Mouse (Mus musculus) right cerebral cortex, postnatal 25 days (tissue): ENCODE results near the gene Plekhs1.

Source experiments
- DNase-seq: peaks from one replicate; pipeline ENCODE4 v3.0.0; 2022

Plekhs1 gene

DNA sequence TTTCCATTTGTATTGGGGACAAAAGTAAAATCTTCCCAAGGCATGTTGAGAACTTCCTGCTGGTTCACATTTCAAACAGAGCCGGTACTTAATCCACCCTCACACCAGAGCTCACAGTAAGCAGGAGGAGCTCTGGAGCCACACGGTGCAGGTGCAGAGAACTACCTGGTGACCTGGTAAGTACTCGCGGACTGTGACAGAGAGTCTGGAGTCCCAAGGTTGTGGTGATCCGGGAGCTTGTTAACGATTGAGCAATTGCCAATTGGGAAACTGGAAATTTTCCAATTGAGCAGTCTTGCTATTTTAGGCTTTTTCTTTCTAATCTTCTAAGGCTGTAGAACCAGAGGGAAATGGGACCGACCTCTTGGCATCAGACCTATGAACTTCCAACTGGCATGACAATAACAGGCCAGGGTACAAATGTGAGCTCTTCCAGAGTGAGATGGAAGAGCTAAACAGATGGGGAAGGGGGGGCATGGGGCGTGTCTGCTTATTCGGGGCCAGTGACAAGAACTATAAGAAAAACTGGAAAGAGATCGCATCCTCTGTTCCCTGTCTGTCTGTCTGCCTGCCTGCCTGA, at the start of gene Plekhs1:
Gene Plekhs1 (plus strand): TSS at position 119 of the 580 bp plus-strand sequence.
- no peak for DNase-seq

GRCm38 (mm10) chr19:56418404-56418803, 43.0 kb upstream of the Plekhs1 start:
- DNase-seq: no peak

GRCm38 (mm10) chr19:56419452-56419851, 42.0 kb upstream of the Plekhs1 start:
- DNase-seq: no peak

- DNase-seq: no peak
These were observed 41.1 kb upstream of the Plekhs1 start for GRCm38 (mm10) chr19:56420345-56420744.

GRCm38 (mm10) chr19:56422476-56423338, 38.7 kb upstream of the Plekhs1 start:
- peak; percentile 92 for DNase-seq

GRCm38 (mm10) chr19:56423370-56423769, 38.1 kb upstream of the Plekhs1 start:
- no peak for DNase-seq

DNA sequence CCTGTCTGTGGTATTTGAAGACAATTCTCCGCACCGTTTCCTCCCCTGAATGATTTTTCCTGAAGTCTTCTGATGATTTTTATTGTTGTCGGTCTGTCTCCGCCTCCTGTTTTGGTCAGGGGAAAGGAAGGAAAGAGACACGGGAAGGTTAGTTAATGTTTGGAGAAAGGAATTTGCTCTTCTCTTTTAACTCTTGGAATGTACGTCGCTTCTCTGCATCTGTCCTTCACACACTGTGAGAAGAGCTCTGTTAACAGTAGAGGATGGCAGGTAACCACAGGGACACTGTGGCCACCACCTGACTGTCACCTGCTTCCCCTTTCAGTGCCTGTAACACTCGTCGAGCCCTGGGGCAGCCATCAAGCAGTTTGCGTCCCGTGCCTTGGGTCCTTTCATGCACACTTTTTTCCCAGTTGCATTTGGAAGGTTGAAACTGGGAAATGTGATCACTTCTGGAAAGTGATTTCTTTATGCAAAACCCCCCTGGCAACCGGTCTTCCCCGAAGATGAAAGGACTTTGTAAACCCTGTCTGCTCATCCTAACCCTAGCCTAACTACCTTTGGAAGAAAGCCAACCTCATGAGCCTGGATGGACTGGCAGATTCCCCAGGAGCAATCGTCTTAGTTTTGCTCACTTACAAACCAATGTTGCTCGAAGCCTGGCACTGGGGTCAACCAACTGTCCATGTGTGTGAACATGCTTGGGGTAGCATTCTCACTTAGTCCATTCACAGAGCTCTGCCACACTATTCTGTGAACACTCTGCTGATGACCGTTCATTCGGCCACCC, 36.6 kb upstream of the Plekhs1 start:
- DNase-seq: no peak

DNA sequence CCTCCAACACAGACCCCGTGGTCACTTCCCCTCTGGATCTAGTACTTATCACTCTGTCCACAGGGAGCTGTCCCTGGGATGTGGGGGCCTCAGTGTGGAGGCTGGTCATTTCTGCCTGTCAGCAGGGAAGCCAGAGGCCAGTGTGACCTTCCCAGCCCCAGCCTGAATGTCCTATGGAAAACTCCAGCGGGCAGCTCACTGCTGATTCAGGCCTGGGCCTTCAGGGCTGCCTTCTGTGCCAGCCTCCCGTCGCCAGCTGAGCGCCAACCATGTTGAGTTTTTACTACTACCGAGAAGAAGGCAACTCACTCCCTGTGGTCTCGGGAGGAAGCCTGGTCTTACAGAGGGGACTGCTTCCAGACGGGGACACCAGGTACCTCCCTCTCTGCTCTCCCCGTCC, 35.9 kb upstream of the Plekhs1 start:
- DNase-seq: no peak

- no peak for DNase-seq
These were observed 31.1 kb upstream of the Plekhs1 start for GRCm38 (mm10) chr19:56430369-56430768.

DNA sequence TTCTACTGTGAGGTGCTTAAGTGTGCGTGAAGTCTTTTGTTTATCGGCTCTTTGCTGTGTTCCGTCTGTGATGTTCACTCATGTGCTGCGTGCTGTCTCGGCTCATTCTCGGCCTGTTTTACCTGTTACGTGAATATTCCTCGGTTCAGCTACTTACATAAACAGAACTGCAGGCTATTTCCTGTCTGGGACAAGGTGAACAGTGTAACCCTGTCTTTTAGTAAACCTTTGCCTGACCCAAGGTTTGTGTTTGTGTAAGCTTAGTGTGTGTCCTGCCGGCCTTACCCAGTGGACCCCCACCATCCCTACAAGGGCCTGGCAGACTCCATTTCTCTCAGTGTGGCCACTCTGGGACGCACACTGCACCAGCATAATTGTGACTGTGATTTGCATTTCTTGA, 28.7 kb upstream of the Plekhs1 start:
- DNase-seq: no peak

GRCm38 (mm10) chr19:56433581-56433980, 27.9 kb upstream of the Plekhs1 start:
- no peak for DNase-seq

DNA sequence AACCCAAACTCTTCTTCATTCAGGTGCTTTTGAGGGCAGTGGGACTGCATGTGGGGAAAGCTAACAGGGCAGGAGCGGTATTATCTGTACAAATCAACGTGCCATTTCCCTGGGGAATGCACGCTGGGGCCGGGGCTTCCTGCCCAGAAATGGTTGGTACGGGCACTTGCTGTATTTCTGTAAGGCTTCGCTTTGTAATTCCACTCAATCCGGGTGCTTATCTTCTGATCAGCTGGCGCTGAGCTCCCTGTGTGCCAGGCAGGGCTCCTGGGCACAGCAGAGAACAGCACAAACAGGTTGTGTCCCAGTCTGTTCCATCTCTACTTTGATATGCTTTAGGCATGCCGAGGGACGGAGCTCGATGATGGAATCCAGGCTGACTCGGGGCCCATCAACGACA, 25.1 kb upstream of the Plekhs1 start:
- no peak for DNase-seq

GRCm38 (mm10) chr19:56438357-56439071, 22.9 kb upstream of the Plekhs1 start:
- no peak for DNase-seq

DNA sequence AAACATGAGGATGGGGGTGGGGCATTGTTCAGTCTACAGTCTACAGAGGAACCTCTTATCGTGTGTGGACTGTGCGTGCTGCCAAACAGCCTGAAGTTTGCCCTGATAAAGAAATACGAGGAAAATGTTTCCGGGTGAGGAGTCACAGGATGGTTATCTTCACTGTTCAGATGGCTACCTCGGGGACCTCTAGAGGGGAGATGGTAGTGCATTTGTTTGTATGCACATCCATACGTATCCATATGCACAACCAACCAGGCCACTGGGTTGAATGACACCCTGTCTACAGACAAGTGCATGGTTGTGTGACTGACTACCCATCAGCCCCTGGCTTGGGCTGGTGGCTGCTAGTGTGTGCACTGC, 22.4 kb upstream of the Plekhs1 start:
- DNase-seq: no peak

DNA sequence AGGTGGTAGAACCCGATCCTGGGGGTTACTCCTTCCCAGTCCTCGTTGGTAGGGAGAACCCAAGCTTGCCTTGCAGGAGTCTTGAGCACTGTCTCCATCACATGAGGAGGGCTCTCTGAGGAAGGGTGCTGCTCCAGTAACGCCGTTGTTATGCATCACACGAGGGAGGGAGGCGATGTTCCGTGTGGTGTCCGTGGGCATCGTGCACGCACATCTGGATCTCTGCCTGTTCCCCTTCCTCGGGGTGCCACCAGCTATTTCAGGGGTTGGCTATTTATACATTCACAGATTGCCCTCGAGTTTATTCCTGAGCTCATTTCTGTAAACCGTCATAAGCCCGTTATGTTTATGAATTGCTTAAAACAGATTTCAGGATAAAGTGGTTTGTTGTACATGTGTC, 18.0 kb upstream of the Plekhs1 start:
- DNase-seq: no peak

- DNase-seq: no peak
These were observed 12.7 kb upstream of the Plekhs1 start for GRCm38 (mm10) chr19:56448784-56449183.

DNA sequence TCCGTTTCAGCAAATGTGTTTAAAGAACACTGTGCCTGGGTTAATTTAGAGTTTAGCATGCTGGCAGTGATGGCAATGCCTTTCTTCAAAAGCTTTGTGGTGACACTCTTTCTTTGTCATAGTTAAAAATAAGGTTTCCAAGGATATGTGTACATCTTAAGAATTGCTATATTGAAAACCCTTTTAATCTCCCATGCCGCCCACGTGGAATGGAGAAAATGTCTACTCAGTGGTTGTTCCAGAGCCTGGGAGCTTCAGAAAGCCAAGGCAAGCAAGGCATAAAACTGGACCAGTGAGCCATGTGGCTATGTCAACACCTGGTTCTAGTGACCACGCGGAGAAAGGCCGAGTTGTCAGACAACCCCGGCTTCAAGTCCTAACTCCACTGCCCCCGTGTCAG, 11.9 kb upstream of the Plekhs1 start:
- DNase-seq: no peak

DNA sequence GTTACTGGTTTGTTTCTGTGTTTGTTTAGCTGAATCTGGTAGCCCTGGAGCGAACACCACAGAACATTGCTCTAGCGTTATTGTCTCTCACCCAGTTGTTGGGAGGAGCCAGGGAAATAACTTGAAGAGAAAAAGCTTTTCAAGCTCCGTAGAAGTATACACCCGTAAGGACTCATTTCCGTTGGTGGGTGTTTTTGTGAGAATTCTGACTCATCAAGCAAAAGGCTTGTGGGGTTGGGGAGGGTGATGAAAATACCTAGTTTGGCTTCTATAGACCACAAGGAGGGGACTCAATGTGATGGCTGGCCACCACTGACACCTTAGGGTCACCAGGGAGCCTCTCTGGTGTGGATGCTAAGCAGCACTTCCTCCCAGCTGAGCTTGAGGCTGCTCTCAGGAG, 10.5 kb upstream of the Plekhs1 start:
- no peak for DNase-seq

DNA sequence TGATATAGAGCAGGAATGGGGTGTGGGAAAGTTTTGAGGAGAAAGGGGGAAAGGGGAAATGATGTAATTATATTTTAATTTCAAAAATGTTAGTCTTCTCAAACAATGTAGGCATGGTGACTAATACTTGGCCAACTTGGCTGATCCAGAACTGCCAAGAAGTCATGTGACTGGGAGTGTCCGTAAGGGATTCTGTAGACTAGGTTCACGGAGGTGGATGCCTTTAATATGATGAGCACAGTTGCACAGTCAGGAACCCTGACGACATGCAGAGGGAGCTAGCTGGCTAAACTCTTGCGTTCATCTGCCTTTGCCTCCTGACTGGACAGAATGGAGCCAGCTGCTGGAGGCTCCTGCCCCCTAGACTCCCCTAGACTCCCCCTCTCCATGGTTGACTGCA, 9.6 kb upstream of the Plekhs1 start:
- DNase-seq: no peak

DNA sequence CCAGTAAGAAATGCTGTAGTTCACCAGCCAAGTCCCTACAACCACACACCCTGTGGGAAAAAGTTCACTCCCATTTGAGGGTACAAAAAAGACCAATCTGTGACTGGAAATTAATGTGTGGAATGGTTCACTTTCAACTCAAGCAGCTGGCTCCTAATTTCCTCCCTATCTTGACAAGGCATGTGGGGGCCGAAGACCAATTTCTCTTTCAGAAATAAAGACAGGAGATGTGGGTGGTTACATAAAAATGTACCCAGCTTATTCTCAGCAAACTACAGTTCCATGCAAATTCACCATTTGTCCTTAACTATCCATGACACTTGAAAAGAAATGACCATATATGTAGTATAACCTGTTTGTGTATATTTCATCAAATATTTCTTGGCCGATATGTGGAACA, 9.0 kb upstream of the Plekhs1 start:
- no peak for DNase-seq

DNA sequence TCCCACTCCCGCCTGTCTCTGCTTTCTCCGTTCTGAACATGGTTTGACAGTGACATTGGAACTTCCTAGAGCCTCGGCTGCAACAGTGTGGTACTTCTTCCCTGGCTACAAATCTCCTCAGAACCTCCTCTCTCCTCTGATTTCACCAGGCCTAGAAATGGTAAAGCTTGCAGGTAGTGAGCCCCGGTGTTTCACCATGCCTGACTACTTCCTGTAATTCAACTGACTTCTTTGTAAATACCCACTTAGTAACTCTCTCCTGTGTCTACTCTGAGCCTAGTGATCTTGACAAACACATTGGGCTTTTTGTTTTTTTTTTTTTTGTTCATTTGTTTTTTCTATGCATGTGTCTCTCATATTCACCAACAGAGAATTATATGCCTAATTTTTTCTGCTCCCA, 6.6 kb upstream of the Plekhs1 start:
- no peak for DNase-seq

DNA sequence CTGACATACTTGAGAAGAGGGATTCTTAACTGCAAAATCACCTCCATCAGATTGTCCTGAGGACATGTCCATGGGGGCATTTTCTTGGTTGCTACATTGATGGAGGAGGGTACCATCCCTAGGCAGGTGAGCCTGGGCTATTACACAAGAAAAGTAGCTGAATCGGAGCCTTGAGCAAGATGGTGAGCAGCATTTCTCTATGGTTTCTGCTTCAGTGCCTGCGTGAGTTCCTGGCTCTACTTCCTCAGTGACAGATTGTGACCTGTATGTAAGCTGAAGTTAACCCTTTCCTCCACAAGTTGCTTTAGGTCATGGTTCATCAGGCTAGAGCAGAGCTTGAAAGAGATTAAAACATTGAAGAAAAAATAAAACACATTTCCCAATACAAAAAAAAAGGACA, 6.1 kb upstream of the Plekhs1 start:
- DNase-seq: no peak

DNA sequence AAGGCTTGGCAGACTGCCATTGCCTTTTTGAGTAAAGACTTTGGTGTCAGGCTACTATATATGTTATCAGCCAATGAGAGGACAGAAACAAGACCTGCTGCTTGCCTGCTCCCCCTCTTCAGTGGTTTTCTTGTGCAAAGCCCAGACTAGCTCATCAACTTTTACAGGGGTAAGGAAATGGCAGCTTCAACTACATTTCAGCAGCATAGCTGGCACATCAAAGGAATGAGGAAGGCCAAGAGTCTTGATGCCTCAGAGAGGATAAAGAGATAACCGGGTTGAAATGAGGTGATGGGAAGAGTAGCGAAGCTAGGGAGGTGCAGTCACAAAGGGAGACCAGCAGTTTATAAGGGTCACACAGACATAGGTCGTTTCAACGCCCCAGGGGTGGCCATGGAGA, 3.9 kb upstream of the Plekhs1 start:
- DNase-seq: no peak
